Mouse (Mus musculus) stomach, postnatal 0 days (tissue): Measurements from ENCODE around the gene Gp1bb.

Source experiments
- CTCF ChIP-seq: IDR thresholded peaks from 2 replicates; pipeline ENCODE4 v1.5.1; 2016; ENCODE audit warnings: antibody characterized with exemption, low read depth, mild to moderate bottlenecking, moderate library complexity
- EP300 ChIP-seq: optimal IDR thresholded peaks from 2 replicates; pipeline ENCODE3; 2016; ENCODE audit warnings: antibody characterized with exemption

GRCm38 (mm10) chr16:18582426-18583148, 39.6 kb downstream of the Gp1bb start:
- TF ChIP-seq CTCF (no peak), EP300 (no peak)
